8 mouse cellular contexts compared by ENCODE assay signal in genomic region chr15:88733834-88734571, GRCm38 (mm10). TPM values are rescaled to one million over a fixed set of nuclear protein-coding genes. Genes with fewer than 3 reads are reported as not detected.
DNase-seq lines count a peak whose midpoint lies in the region; ATAC-seq and TF ChIP-seq lines count a peak whose summit lies in the region.

Brd1 (minus strand) TSS chr15:88734233.

- H3K9me3 ChIP-seq in heart, embryonic 13.5 days: no peaks in the 10 kb centered on the region
- H3K9me3 ChIP-seq in liver, embryonic 13.5 days (replicated peaks): no peaks in the 10 kb centered on the region
- H3K9me3 ChIP-seq in stomach, embryonic 15.5 days: no peaks in the 10 kb centered on the region

- H3K36me3 ChIP-seq in heart, embryonic 13.5 days: peaks cover 18% of the 10 kb centered on the region
- H3K36me3 ChIP-seq in liver, embryonic 13.5 days: peaks cover 22% of the 10 kb centered on the region
- peaks cover 12% of the 10 kb centered on the region for H3K36me3 ChIP-seq in stomach, embryonic 15.5 days

- peaks cover 32% of the 10 kb centered on the region for H3K4me1 ChIP-seq in heart, embryonic 13.5 days
- peaks cover 45% of the 10 kb centered on the region for H3K4me1 ChIP-seq in liver, embryonic 13.5 days (replicated peaks)
- H3K4me1 ChIP-seq in stomach, embryonic 15.5 days: peaks cover 15% of the 10 kb centered on the region

- DNase-seq in CD4-positive helper T cell, adult 2 months (ENCODE audit: low read depth, low spot score): peak; percentile 69
- peak; percentile 88 for DNase-seq in brain, embryonic 14.5 days (ENCODE audit: low read depth)
- peak; percentile 91 for DNase-seq in kidney, postnatal 10 days
- peak; percentile 59 for DNase-seq in liver, embryonic 13.5 days
- peak; percentile 71 for DNase-seq in neural tube, embryonic 10.5 days (ENCODE audit: extremely low spot score, low spot score)

- WGBS in heart, embryonic 13.5 days: under 1% methylated on average over 81 of the region's 103 CpGs
- 1% methylated on average over 82 of the region's 103 CpGs for WGBS in liver, embryonic 13.5 days (ENCODE audit: insufficient replicate concordance)
- under 1% methylated on average over 85 of the region's 103 CpGs for WGBS in stomach, embryonic 15.5 days

- H3K27me3 ChIP-seq in heart, embryonic 13.5 days (replicated peaks): no peaks in the 10 kb centered on the region
- H3K27me3 ChIP-seq in liver, embryonic 13.5 days: no peaks in the 10 kb centered on the region
- no peaks in the 10 kb centered on the region for H3K27me3 ChIP-seq in stomach, embryonic 15.5 days (replicated peaks)

- peak; percentile 81 for ATAC-seq in erythroid progenitor cell, adult 5-6 weeks (replicated peaks; ENCODE audit: low FRiP score, poor library complexity, severe bottlenecking)
- peak; percentile 72; the same call in 1 of the 2 replicates for ATAC-seq in heart, embryonic 13.5 days (ENCODE audit: extremely low read depth, insufficient number of reproducible peaks, low FRiP score, low TSS enrichment)
- peak; percentile 84 for ATAC-seq in liver, embryonic 13.5 days (ENCODE audit: low read depth)
- peak; percentile 84 for ATAC-seq in stomach, embryonic 15.5 days (ENCODE audit: insufficient read depth, low FRiP score, low read depth)

- peak; percentile 97 for TF ChIP-seq POLR2A in brain, embryonic 14.5 days (IDR thresholded peaks at IDR 0.05; ENCODE audit: borderline replicate concordance, extremely low read depth, insufficient read depth, insufficient read length, poor library complexity, severe bottlenecking)

- H3K4me2 ChIP-seq in heart, embryonic 13.5 days: peak within 1 kb of the TSS; percentile 97
- H3K4me2 ChIP-seq in liver, embryonic 13.5 days: peak within 1 kb of the TSS; percentile 83
- peak within 1 kb of the TSS; percentile 71 for H3K4me2 ChIP-seq in stomach, embryonic 15.5 days

- no peak for TF ChIP-seq CTCF in brain, embryonic 14.5 days (IDR thresholded peaks at IDR 0.05; ENCODE audit: borderline replicate concordance, extremely low read depth, insufficient read depth, insufficient read length)

- H3K4me3 ChIP-seq in heart, embryonic 13.5 days: peak within 1 kb of the TSS; percentile 75
- H3K4me3 ChIP-seq in liver, embryonic 13.5 days (replicated peaks): peak within 1 kb of the TSS; percentile 95
- H3K4me3 ChIP-seq in stomach, embryonic 15.5 days (replicated peaks): peak within 1 kb of the TSS; percentile 79

- peak within 1 kb of the TSS; percentile 80 for H3K27ac ChIP-seq in heart, embryonic 13.5 days (replicated peaks)
- peak within 1 kb of the TSS; percentile 87 for H3K27ac ChIP-seq in liver, embryonic 13.5 days
- H3K27ac ChIP-seq in stomach, embryonic 15.5 days: peak within 1 kb of the TSS; percentile 89

- peak within 1 kb of the TSS; percentile 95 for H3K9ac ChIP-seq in heart, embryonic 13.5 days
- H3K9ac ChIP-seq in liver, embryonic 13.5 days: peak within 1 kb of the TSS; percentile 98
- peak within 1 kb of the TSS; percentile 98 for H3K9ac ChIP-seq in stomach, embryonic 15.5 days

RNA-seq across cellular contexts. Expression of gene Brd1, which starts in this region (rescaled TPM):
- 22.7 and 35.9 TPM in 2 replicates for polyA plus RNA-seq in brain, embryonic 14.5 days (2012; rRNA removed)
- total RNA-seq in erythroid progenitor cell, adult 5-6 weeks (2015; ENCODE audit: low replicate concordance): 13.3 and 18.4 TPM in 2 replicates
- 31.3 and 31.5 TPM in 2 replicates for total RNA-seq in erythroid progenitor cell, adult 5-6 weeks (2017; ENCODE audit: low replicate concordance)
- polyA plus RNA-seq in heart, embryonic 13.5 days (2015; fragmentation: Nextera tagmentation; extraction: Ambion mirVana): 10.4 and 11.0 TPM in 2 replicates
- 5.5 and 6.0 TPM in 2 replicates for polyA plus RNA-seq in liver, embryonic 13.5 days (2015; fragmentation: Nextera tagmentation; extraction: Ambion mirVana)
- polyA plus RNA-seq in stomach, embryonic 15.5 days (2015; fragmentation: Nextera tagmentation; extraction: Ambion mirVana): 17.8 and 19.9 TPM in 2 replicates

Comparison
In these comparisons a context has a peak if more than half of its experiments do, and no peak if none do; other contexts are left out.
1. Peak in every context shown above with its lines: DNase-seq, ATAC-seq, H3K4me3 ChIP-seq and H3K27ac ChIP-seq.